Mouse (Mus musculus) retina, postnatal 7 days (tissue): ENCODE measurements around the gene Fv1.

Source experiments
- DNase-seq: peaks from one replicate; pipeline ENCODE4 v3.0.0-alpha.2; 2012; ENCODE audit warnings: low read depth, low spot score

Gene Fv1

GRCm38 (mm10) chr4:147884138-147884537 is 15.4 kb downstream of the Fv1 start:
- no peak for DNase-seq

- no peak for DNase-seq
These were observed 17.4 kb downstream of the Fv1 start for GRCm38 (mm10) chr4:147886158-147886557.

GRCm38 (mm10) chr4:147887277-147887676 is 18.5 kb downstream of the Fv1 start:
- DNase-seq, result no peak

- DNase-seq, result no peak
These were observed 19.5 kb downstream of the Fv1 start for GRCm38 (mm10) chr4:147888237-147888636.

GRCm38 (mm10) chr4:147890341-147890740 is 21.6 kb downstream of the Fv1 start:
- DNase-seq, result no peak

- no peak for DNase-seq
These were observed 27.1 kb downstream of the Fv1 start for GRCm38 (mm10) chr4:147895815-147896330.

GRCm38 (mm10) chr4:147896411-147896810 is 27.6 kb downstream of the Fv1 start:
- DNase-seq, result no peak

GRCm38 (mm10) chr4:147897348-147897747 is 28.6 kb downstream of the Fv1 start:
- no peak for DNase-seq

GRCm38 (mm10) chr4:147900452-147900851 is 31.7 kb downstream of the Fv1 start:
- no peak for DNase-seq

GRCm38 (mm10) chr4:147902906-147903500 is 34.2 kb downstream of the Fv1 start:
- no peak for DNase-seq

GRCm38 (mm10) chr4:147903601-147904000 is 34.8 kb downstream of the Fv1 start:
- DNase-seq, result no peak

GRCm38 (mm10) chr4:147904313-147905089 is 35.7 kb downstream of the Fv1 start, which contains the start of gene Mfn2:
Gene Mfn2, minus strand, starts transcription at chr4:147904704.
- DNase-seq, result peak; percentile 83

- no peak for DNase-seq
These were observed 36.4 kb downstream of the Fv1 start for GRCm38 (mm10) chr4:147905090-147905659.

- no peak for DNase-seq
These were observed 37.5 kb downstream of the Fv1 start for GRCm38 (mm10) chr4:147906230-147906629.

GRCm38 (mm10) chr4:147909486-147909885 is 40.7 kb downstream of the Fv1 start:
- no peak for DNase-seq

GRCm38 (mm10) chr4:147918459-147919121 is 49.8 kb downstream of the Fv1 start:
- DNase-seq, result no peak
